Mouse (Mus musculus) brain, embryonic 14.5 days (tissue): ENCODE measurements around the gene Igf1r.

Experiments used
- CTCF ChIP-seq: fragments of 200-500 bp; IDR thresholded peaks from 2 replicates; pipeline ENCODE4 v1.5.1; 2012; ENCODE audit warnings: inconsistent platforms, mild to moderate bottlenecking, moderate library complexity, borderline replicate concordance; ENCODE audit not compliant: insufficient read depth, insufficient read length; ENCODE audit errors: extremely low read depth
- POLR2A ChIP-seq: fragments of 200-500 bp; IDR thresholded peaks from 2 replicates; pipeline ENCODE4 v1.6.1; 2012; ENCODE audit warnings: mild to moderate bottlenecking, inconsistent platforms, borderline replicate concordance; ENCODE audit not compliant: poor library complexity, insufficient read depth, insufficient read length, severe bottlenecking; ENCODE audit errors: extremely low read depth

DNA sequence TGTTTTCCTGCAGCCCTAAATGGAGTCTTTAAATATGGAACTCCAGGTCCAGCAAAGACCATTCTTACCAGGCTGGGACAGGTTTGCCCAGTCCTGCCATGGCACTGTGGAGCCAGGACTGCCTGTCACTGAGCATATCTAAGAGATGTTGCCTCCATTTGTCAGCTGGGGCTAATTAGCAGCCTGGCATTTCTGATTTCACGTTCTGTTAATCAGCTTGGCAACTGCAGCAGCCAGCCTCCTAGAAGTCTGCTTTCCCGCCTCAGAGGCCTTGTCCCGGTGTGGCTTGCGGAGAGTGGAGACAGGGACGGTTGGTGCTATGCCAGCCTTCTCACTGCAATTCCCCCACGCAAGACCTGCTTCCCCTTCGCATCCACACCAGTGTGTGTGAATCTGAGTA lies 220.1 kb downstream of the Igf1r start:
- TF ChIP-seq POLR2A, result no peak
- no peak for TF ChIP-seq CTCF
